Mouse (Mus musculus) T-cell, adult 66 days (primary cell): Measurements from ENCODE around the gene Dimt1. TPM values are rescaled to one million over a fixed set of nuclear protein-coding genes. Genes with fewer than 3 reads are reported as not detected.

Source experiments
- total RNA-seq, 2 experiments: library from RNA; stranded (reverse); gene quantifications; 3 replicates in 1 of 2; 4 replicates in 1 of 2; pipeline ENCODE4 v1.2.4; 2023

Gene Dimt1
- total RNA-seq = 10 to 100 TPM; 32.0 to 35.6 TPM

GRCm38 (mm10) chr13:106946594-106947540 is at the start of gene Dimt1:
TSS of gene Dimt1 (plus strand) at chr13:106947127.

GRCm38 (mm10) chr13:106936256-106937137 is 10.4 kb upstream of the Dimt1 start, which contains the start of gene Ipo11:
TSS of gene Ipo11 (minus strand) at chr13:106936958.

Other genes with a start within 250 kb of the Dimt1 start
- gene Ipo11, start 10.2 kb upstream of the Dimt1 start, total RNA-seq = 10 to 100 TPM; 35.6 to 35.8 TPM
- gene Kif2a, start 75.0 kb downstream of the Dimt1 start, total RNA-seq = 10 to 100 TPM; 97.1 to 98.1 TPM